Comparison of ENCODE assay signal across 14 mouse cellular contexts in the genomic region with DNA sequence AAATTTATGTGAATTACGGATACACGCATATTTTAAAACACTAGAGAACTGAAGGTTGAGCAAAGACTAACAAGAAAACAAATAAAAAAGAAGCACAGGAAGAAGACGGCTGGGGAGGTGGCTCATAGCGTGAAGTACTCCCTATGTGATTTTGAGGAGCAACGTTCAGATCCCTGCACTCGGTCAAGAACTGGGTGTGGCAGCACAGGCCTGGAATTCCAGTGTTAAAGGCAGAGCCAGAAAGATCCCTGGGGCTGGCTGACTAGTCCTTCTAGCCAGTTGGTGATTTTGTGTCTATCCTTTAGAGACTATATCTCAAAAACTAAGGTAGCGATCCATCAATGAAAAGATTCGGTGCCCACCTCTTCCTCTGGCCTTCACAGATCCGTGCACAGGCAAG.
"Had no signal": no experiment of that assay in that cellular context is flagged by ENCODE, and none has a peak within 500 bp of the region (broad histone marks: within the 10 kb centered on the region; RNA-seq: fewer than 3 reads in every experiment).

No protein-coding gene starts in this region.

- H3K36me3 ChIP-seq: limb, embryonic 10.5 days; liver, embryonic 15.5 days; midbrain, embryonic 15.5 days; neural tube, embryonic 12.5 days had no signal

- H3K9ac ChIP-seq: liver, embryonic 15.5 days; lung, embryonic 14.5 days; midbrain, embryonic 15.5 days; neural tube, embryonic 12.5 days had no signal

- H3K9me3 ChIP-seq: limb, embryonic 10.5 days; liver, embryonic 15.5 days; megakaryocyte, embryonic 14.5 days; midbrain, embryonic 15.5 days; neural tube, embryonic 12.5 days had no signal

- DNase-seq: kidney, adult 8-10 months; kidney, postnatal 25 days; lung, embryonic 14.5 days; right cerebral cortex, postnatal 14 days; thymus, postnatal 36 days had no signal

- H3K4me1 ChIP-seq: liver, embryonic 15.5 days; midbrain, embryonic 15.5 days; neural tube, embryonic 12.5 days had no signal

- H3K4me2 ChIP-seq: liver, embryonic 11.5 days; liver, embryonic 15.5 days; lung, embryonic 14.5 days; midbrain, embryonic 11.5 days; midbrain, embryonic 15.5 days; neural tube, embryonic 12.5 days had no signal

- ATAC-seq: midbrain, embryonic 15.5 days had no signal

- H3K27me3 ChIP-seq: liver, embryonic 15.5 days; megakaryocyte, embryonic 14.5 days; midbrain, embryonic 15.5 days; neural tube, embryonic 12.5 days had no signal

- H3K4me3 ChIP-seq: left cerebral cortex, adult 2 months; limb, embryonic 10.5 days; liver, embryonic 15.5 days; megakaryocyte, embryonic 14.5 days; midbrain, embryonic 15.5 days; neural tube, embryonic 12.5 days had no signal

- H3K27ac ChIP-seq: left cerebral cortex, adult 2 months; limb, embryonic 10.5 days; liver, embryonic 15.5 days; macrophage; midbrain, embryonic 15.5 days; neural tube, embryonic 12.5 days had no signal
